Comparison of ENCODE assay signal across 9 mouse cellular contexts in the genomic region with DNA sequence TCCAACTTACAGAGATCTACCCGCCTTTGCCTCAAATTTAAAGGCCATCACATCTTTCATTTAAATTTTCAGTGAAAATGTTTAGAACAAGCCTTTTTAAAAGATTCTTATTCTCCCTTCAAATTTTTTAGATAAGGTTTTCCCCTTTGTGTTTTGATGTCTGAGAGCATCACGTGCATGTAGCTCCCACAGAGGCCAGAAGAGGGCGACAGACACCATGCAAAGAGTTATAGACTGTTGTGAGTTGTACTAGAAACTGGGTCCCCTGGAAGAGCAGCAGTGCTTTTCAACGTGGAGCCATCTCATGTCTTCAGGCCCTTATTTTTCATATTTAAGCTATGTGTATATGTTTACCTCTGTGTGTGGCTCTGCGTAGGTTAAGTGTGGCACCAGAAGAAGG. TPM values are rescaled to one million over a fixed set of nuclear protein-coding genes. Genes with fewer than 3 reads are reported as not detected.
A peak's percentile ranks its signal among the peaks of the same experiment; 100 is the strongest.
DNase-seq lines count a peak whose midpoint lies in the region; ATAC-seq and TF ChIP-seq lines count a peak whose summit lies in the region.
"Had no signal": no experiment of that assay in that cellular context is flagged by ENCODE, and none has a peak within 500 bp of the region (broad histone marks: within the 10 kb centered on the region; RNA-seq: fewer than 3 reads in every experiment).

No protein-coding gene starts in this region.

- H3K4me1 ChIP-seq in small intestine, adult 2 months (ENCODE audit: control insufficient read depth, insufficient read depth, insufficient read length, low read length): no peaks in the 10 kb centered on the region
- no peaks in the 10 kb centered on the region for H3K4me1 ChIP-seq in forebrain, embryonic 14.5 days (ENCODE audit: control insufficient read depth, insufficient read depth, low read length)
- H3K4me1 ChIP-seq: limb, embryonic 15.5 days had no signal

- 82% methylated on average over 5 of the region's 5 CpGs for WGBS in small intestine, adult 2 months
- 77% methylated on average over 5 of the region's 5 CpGs for WGBS in forebrain, embryonic 14.5 days

- no peaks in the 10 kb centered on the region for H3K9me3 ChIP-seq in forebrain, embryonic 14.5 days (replicated peaks; ENCODE audit: control insufficient read depth, low read length)
- H3K9me3 ChIP-seq: limb, embryonic 15.5 days had no signal

- H3K4me2 ChIP-seq in forebrain, embryonic 14.5 days (ENCODE audit: low read length): no peak overlapping the region
- H3K4me2 ChIP-seq: limb, embryonic 15.5 days had no signal

- no peak for ATAC-seq in forebrain, embryonic 14.5 days

- no peak for TF ChIP-seq POLR2A in small intestine, adult 2 months (IDR thresholded peaks at IDR 0.05; ENCODE audit: low read depth, low read length)

- H3K4me3 ChIP-seq in small intestine, adult 2 months (ENCODE audit: low read depth, low read length): no peak overlapping the region
- H3K4me3 ChIP-seq in forebrain, embryonic 14.5 days (ENCODE audit: low read depth, low read length): no peak overlapping the region
- H3K4me3 ChIP-seq: limb, embryonic 15.5 days had no signal

- H3K27ac ChIP-seq in small intestine, adult 2 months (ENCODE audit: insufficient read depth, low read depth, low read length): no peak overlapping the region
- no peak overlapping the region for H3K27ac ChIP-seq in forebrain, embryonic 14.5 days (ENCODE audit: low read depth, low read length)
- H3K27ac ChIP-seq: limb, embryonic 15.5 days had no signal

- DNase-seq in heart, postnatal 36 days: peak; percentile 5 to 56
- no peak for DNase-seq in heart, adult 8-10 months (ENCODE audit: low spot score)
- DNase-seq in right cerebral cortex, postnatal 14 days: peak; percentile 48
- DNase-seq in right cerebral cortex, postnatal 36 days (ENCODE audit: low spot score in 2 of 2): no peak
- peak; percentile 53 for DNase-seq in c-Kit-positive CD71-positive TER-119-positive erythroid progenitor cells, embryonic 14.5 days (ENCODE audit: low spot score)
- DNase-seq in Muller cell, postnatal 12 days (ENCODE audit: inconsistent ontology term): no peak
- DNase-seq in forebrain, embryonic 14.5 days (ENCODE audit: low spot score): no peak

- no peak overlapping the region for H3K9ac ChIP-seq in forebrain, embryonic 14.5 days (ENCODE audit: low read length)
- H3K9ac ChIP-seq: limb, embryonic 15.5 days had no signal

- peaks cover 29% of the 10 kb centered on the region for H3K36me3 ChIP-seq in small intestine, adult 2 months (ENCODE audit: control insufficient read depth, insufficient read depth, low read length)
- H3K36me3 ChIP-seq in forebrain, embryonic 14.5 days (ENCODE audit: control insufficient read depth, insufficient read depth, low read length): peaks cover 80% of the 10 kb centered on the region

- no peaks in the 10 kb centered on the region for H3K27me3 ChIP-seq in small intestine, adult 2 months (ENCODE audit: control insufficient read depth, insufficient read depth, low read length)
- no peaks in the 10 kb centered on the region for H3K27me3 ChIP-seq in forebrain, embryonic 14.5 days (replicated peaks; ENCODE audit: control insufficient read depth, insufficient read depth, low read length)
- H3K27me3 ChIP-seq: limb, embryonic 15.5 days had no signal

- TF ChIP-seq CTCF in small intestine, adult 2 months (IDR thresholded peaks at IDR 0.05; ENCODE audit: extremely low read depth, insufficient read length, insufficient replicate concordance, low read depth, low read length): peak; percentile 35; the same call in 1 of the 2 replicates

- intact Hi-C loops in heart, postnatal 36 days (cut with DNase I): no loop called here

RNA-seq across cellular contexts. Expression of a gene that starts 14.9 kb away (rescaled TPM):
- total RNA-seq in heart, postnatal 36 days (2021): 100 to 1,000 TPM; 100 to 154 TPM
- 100 to 1,000 TPM in 3 of 4 experiments, 10 to 100 TPM in 1; 95.2 to 166 (median 124) TPM for total RNA-seq in heart, adult 8-10 months (2022)
- 16.7 and 16.8 TPM in 2 replicates for polyA plus RNA-seq in small intestine, adult 2 months (2012; rRNA removed)
- 94.9 and 100 TPM in 2 replicates for polyA plus RNA-seq in forebrain, embryonic 14.5 days (2014; fragmentation: Nextera tagmentation; extraction: Ambion mirVana)

RNA-seq across cellular contexts. Expression of a gene that starts 36.6 kb away (rescaled TPM):
- total RNA-seq in heart, postnatal 36 days (2021): 10 to 100 TPM in 1 of 2 experiments, 1 to 10 TPM in 1; 8.6 to 10.8 TPM
- 1 to 10 TPM; 5.7 to 7.5 (median 6.7) TPM for total RNA-seq in heart, adult 8-10 months (2022)
- polyA plus RNA-seq in small intestine, adult 2 months (2012; rRNA removed): 4.8 and 9.5 TPM in 2 replicates
- 8.9 and 11.5 TPM in 2 replicates for polyA plus RNA-seq in forebrain, embryonic 14.5 days (2014; fragmentation: Nextera tagmentation; extraction: Ambion mirVana)

Comparison
In these comparisons a context has a peak if more than half of its experiments do, and no peak if none do; other contexts are left out.
1. DNase-seq: peak in heart, postnatal 36 days (2 of 2), right cerebral cortex, postnatal 14 days (single experiment) and c-Kit-positive CD71-positive TER-119-positive erythroid progenitor cells, embryonic 14.5 days (single experiment); none in heart, adult 8-10 months (single experiment), right cerebral cortex, postnatal 36 days (0 of 2), Muller cell, postnatal 12 days (single experiment) and forebrain, embryonic 14.5 days (single experiment).